Mouse (Mus musculus) cerebellum, adult 2 months (tissue): ENCODE measurements at regions not wholly inside any gene's neighbourhood (a gene's known extent, or its start where the extent isn't known, plus 50 kb on each side); places are given as distances from the start of the nearest gene placed in this dataset.

Source experiments
- DNase-seq, 2 experiments: peaks; one replicate each; pipeline ENCODE4 v3.0.0; 2021
- H3K27ac ChIP-seq: fragments of 200-500 bp; 2 replicates; pipeline ENCODE4 v1.5.1; 2012; ENCODE audit warnings: low read length, control low read depth, inconsistent platforms; ENCODE audit not compliant: insufficient read depth
- H3K27me3 ChIP-seq: fragments of 200-500 bp; 2 replicates; pipeline ENCODE4 v1.6.1; 2012; ENCODE audit warnings: inconsistent platforms, mild to moderate bottlenecking, low read length, moderate library complexity; ENCODE audit not compliant: control insufficient read depth, insufficient read depth
- H3K4me1 ChIP-seq: fragments of 200-500 bp; 2 replicates; pipeline ENCODE4 v1.6.1; 2011; ENCODE audit warnings: low read length; ENCODE audit not compliant: control insufficient read depth, insufficient read depth
- H3K4me3 ChIP-seq: fragments of 200-500 bp; replicated peaks from 2 replicates; pipeline ENCODE3; 2011; ENCODE audit warnings: mild to moderate bottlenecking, low read depth, low read length, control low read depth; ENCODE audit not compliant: insufficient read depth
- CTCF ChIP-seq: fragments of 200-500 bp; IDR thresholded peaks from 2 replicates; pipeline ENCODE4 v1.5.1; 2011; ENCODE audit warnings: low read depth, mild to moderate bottlenecking, control low read depth, low read length, moderate library complexity, borderline replicate concordance; ENCODE audit not compliant: insufficient read depth
- POLR2A ChIP-seq: fragments of 200-500 bp; IDR thresholded peaks from 2 replicates; pipeline ENCODE4 v1.6.1; 2011; ENCODE audit warnings: low read length, control low read depth, borderline replicate concordance; ENCODE audit not compliant: insufficient read depth
- WGBS: fragments of 180-500 bp; shearing (Covaris S2); methylation state at CpG from one replicate; pipeline ENCODE4 v1.1.7; 2018; 5-methylcytosine and 5-hydroxymethylcytosine counted together

DNA sequence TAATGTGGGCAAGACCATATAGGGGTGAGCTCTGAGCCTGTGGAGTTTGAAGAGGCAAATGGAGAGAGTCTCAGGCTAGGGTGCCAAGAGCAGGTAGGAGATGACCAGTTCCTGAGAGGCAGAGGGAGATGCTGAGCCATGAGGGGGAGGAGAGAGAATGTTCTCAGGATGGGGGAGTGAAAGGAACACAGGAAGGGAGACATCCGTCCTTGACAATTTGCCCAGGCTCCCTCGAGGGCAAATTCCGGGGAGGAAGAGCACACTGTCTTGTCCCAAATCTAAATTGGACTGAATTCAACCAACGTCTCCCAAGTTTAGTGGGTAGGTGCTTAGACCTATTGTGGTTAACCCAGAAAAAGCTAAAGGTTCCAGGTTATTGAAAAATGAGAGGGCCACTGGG lies 81.2 kb upstream of the Nck2 start:
- H3K4me3 ChIP-seq, result no peak overlapping the region
- no peaks in the 10 kb centered on the region; the same call in 1 of the 2 replicates for H3K4me1 ChIP-seq
- 36% methylated on average over 4 of the region's 4 CpGs for WGBS
- DNase-seq, result no peak
- no peak for TF ChIP-seq CTCF
- no peak for TF ChIP-seq POLR2A
- H3K27ac ChIP-seq, result no peak overlapping the region
- peaks cover 2% of the 10 kb centered on the region; the same call in 1 of the 2 replicates for H3K27me3 ChIP-seq

DNA sequence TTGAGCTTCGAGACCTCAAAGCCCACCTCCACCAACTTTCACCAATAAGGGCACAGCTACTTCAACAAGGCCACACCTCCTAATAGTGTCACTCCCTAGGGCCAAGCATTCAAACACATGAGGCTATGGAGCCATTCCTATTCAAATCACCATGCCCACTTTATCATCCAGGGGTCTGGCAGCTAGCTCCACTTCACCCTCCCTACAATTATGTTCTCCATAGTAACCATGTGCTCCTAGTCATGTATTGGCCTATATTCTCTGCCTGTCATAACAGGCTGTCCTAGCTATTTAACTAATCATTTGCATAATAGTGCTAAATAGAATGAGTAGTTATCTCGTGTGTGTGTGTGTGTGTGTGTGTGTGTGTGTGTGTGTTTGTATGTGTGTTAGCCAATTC lies 77.9 kb upstream of the Nck2 start:
- Histone ChIP-seq H3K27me3 (no peaks in the 10 kb centered on the region), H3K4me3 (no peak overlapping the region), H3K4me1 (no peaks in the 10 kb centered on the region), H3K27ac (no peak overlapping the region)
- WGBS, result 58% methylated on average over 2 of the region's 2 CpGs
- TF ChIP-seq CTCF, result no peak
- TF ChIP-seq POLR2A, result no peak
- no peak for DNase-seq

DNA sequence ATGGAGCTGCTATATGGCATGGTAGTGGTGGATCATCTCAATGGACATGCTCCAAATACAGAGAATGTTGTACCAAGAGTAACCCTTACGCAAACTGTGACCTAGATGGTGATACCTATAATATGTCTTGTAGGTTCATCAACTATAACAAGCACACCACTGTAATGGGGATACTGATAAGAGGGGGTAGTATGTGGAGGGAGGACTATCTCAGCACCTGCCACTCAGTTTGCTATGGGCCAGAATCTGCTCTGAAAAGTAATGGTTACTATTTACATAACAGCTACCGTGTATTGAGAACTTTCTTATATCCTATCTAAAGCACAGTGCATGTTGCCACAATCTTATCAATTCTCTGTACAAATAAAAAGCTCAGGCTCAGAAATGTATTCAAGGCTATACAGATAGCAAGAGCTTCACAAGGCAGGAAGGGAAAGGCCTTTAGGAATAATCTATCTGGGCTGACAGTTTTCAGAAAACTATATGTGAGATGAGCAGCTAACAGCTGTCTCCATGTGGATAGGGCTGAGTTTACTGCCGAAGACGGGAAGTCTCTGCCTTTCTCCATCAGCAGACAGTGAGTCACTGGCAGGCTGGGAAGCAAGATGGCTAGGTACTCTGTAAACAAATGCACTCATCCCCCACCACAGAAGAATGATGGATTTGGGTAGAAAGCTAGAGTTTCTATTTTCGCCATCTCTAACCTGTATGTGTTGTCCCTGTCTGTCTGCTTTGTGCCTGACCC lies 77.1 kb upstream of the Nck2 start:
- Histone ChIP-seq H3K27me3 (no peaks in the 10 kb centered on the region), H3K4me1 (no peaks in the 10 kb centered on the region), H3K4me3 (no peak overlapping the region), H3K27ac (no peak overlapping the region)
- no peak for TF ChIP-seq POLR2A
- TF ChIP-seq CTCF, result no peak
- WGBS, result 87% methylated on average over 5 of the region's 5 CpGs
- no peak for DNase-seq

DNA sequence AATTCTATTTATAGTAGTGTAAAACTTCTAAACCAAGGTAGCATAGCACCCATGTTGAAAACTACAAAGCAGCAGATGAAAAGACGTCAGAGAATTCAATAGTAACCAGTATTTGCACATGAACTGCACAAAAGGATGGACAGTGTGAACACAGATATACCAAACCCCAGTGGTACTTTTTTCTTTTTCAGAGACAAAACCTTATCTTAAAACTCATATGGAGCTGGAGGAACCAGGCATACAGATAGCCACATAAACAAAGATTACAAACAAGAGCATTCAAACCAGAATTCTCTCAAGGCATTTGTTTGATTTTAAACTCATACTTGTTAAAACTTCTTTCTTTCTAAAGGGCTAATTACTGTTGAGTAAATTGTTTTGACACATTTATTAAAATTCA lies 72.5 kb upstream of the Nck2 start:
- Histone ChIP-seq H3K27me3 (no peaks in the 10 kb centered on the region), H3K4me3 (no peak overlapping the region), H3K27ac (no peak overlapping the region), H3K4me1 (no peaks in the 10 kb centered on the region)
- WGBS, result 83% methylated on average over 1 of the region's 1 CpGs
- DNase-seq, result no peak
- no peak for TF ChIP-seq CTCF
- TF ChIP-seq POLR2A, result no peak

DNA sequence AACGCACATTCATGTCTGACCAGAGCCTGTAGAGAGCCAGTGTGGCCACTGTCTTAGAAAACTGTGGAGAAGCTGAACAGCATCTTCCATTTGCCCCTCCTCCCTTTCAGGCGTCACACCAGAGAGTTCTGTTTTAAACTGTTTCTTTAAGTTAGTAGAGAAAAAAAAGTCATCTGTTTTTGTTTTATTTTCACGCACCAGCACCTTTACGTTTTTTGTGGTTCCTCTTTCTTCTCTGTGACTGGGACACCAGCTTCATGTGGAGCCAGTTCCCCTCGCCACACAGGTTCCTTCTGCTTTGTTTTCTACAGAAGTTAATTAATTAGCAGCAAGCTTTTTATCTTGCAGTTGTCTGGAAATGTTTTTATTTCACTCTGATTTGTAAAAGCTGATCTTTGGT lies 69.4 kb upstream of the Nck2 start:
- no peak for DNase-seq
- Histone ChIP-seq H3K27ac (no peak overlapping the region), H3K4me1 (no peaks in the 10 kb centered on the region), H3K4me3 (no peak overlapping the region), H3K27me3 (no peaks in the 10 kb centered on the region)
- no peak for TF ChIP-seq CTCF
- no peak for TF ChIP-seq POLR2A
- 64% methylated on average over 5 of the region's 5 CpGs for WGBS

DNA sequence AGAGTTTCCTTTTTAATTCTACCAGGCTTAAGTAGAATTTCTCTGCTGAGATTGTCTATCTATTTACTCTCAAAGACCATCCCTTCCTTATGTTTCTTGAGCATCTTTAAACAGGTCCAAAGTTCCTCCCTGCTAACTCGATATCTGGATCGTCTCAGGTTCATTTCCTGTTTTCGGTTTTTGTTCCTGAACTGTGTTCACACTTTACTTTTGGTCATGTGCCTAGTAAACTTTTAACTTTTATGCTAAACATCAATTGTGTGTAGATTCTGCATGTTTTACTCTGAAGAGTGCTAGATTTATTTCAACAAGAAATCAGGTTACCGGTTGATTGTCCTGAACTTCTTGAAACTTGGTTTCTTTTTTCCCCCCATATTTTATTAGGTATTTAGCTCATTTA lies 68.5 kb upstream of the Nck2 start:
- no peak overlapping the region for H3K27ac ChIP-seq
- TF ChIP-seq CTCF (no peak), POLR2A (no peak)
- 97% methylated on average over 4 of the region's 4 CpGs for WGBS

DNA sequence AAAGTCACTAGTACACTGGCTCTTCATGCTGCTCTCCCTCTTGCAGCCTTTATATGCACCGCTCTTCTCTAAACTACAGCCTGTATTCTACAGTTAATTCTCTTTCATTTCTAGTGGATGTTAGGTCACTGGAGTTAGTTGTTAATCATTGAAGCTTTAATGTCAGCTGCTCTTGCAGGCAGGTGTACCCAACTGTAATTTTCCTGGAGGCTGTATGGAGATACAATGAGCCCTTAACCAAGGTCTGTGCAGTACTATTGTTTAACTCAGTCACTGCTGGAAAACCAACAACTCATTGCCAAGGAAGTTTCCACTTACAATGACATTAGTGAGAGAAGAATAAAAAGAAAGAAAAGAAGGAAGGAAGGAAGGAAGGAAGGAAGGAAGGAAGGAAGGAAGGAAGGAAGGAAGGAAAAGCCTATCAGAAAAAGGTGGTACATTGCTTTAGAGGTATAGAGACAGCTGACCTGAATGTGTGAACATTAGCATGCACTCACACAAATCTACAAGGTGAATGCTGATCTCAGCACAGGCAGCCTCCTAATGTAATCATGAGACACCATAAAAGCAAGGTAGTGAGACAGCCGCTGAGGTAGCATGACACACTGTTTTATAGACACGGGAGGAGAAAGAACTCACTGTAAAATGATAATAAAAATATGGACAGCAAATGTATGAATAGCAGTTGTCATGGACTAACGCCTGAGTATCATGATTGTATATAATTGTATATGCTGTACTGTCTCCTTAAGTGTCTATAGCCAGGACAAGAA lies 66.7 kb upstream of the Nck2 start:
- H3K4me3 ChIP-seq, result no peak overlapping the region
- no peak for DNase-seq
- H3K27me3 ChIP-seq, result no peaks in the 10 kb centered on the region
- TF ChIP-seq CTCF (no peak), POLR2A (no peak)
- H3K4me1 ChIP-seq, result no peaks in the 10 kb centered on the region
- no peak overlapping the region for H3K27ac ChIP-seq
- WGBS, result 94% methylated on average over 4 of the region's 4 CpGs

More for the DNA sequence above, 68.5 kb upstream of the Nck2 start:
- H3K4me3 ChIP-seq, result no peak overlapping the region
- H3K4me1 ChIP-seq, result no peaks in the 10 kb centered on the region
- H3K27me3 ChIP-seq, result no peaks in the 10 kb centered on the region
- DNase-seq, result no peak

DNA sequence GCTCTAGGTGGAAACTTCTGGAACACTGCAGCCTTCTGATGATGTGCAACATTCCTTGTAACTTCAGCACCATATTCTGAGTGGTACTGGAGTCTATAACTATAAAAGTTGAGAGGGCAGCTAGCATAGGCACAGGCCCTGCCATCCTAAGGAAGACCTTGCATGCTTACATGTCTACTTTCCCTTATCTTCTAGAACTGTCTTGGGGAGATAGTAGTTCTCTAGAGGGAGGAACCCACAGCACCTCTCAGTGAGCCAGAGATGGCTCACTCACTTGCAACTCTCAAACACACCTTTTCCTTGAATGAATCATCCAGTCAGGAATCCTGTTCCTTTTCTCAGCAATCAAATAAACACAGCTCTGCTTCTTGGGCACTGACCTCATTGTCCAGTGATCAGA lies 59.4 kb upstream of the Nck2 start:
- Histone ChIP-seq H3K27me3 (no peaks in the 10 kb centered on the region), H3K27ac (no peak overlapping the region), H3K4me1 (no peaks in the 10 kb centered on the region), H3K4me3 (no peak overlapping the region)
- TF ChIP-seq CTCF (no peak), POLR2A (no peak)
- DNase-seq, result no peak
